Comparison of ENCODE assay signal across 5 mouse cellular contexts in genomic region chr2:29529788-29530187, GRCm38 (mm10).
DNase-seq lines count a peak whose midpoint lies in the region; ATAC-seq and TF ChIP-seq lines count a peak whose summit lies in the region.
"Not testable (repeated sequence)": the region's sequence is repeated elsewhere in the genome, so short reads cannot be mapped to it uniquely, and the experiment has no call there.

No protein-coding gene starts in this region.

- H3K4me3 ChIP-seq in C2C12 (ENCODE audit: insufficient read depth, poor library complexity, severe bottlenecking); heart, postnatal 0 days (ENCODE audit: low read depth, low read length); myocyte: not testable (repeated sequence)

- H3K9me3 ChIP-seq in heart, postnatal 0 days (replicated peaks; ENCODE audit: control insufficient read depth, low read length) = not testable (repeated sequence)

- not testable (repeated sequence) for H3K36me3 ChIP-seq in C2C12 (ENCODE audit: control insufficient read depth, insufficient read depth); heart, postnatal 0 days (replicated peaks; ENCODE audit: control insufficient read depth, insufficient read depth, low read length); myocyte (ENCODE audit: control insufficient read depth, insufficient read depth)

- 100% methylated on average over 2 of the region's 2 CpGs for WGBS in heart, postnatal 0 days

- TF ChIP-seq CTCF in C2C12 (IDR thresholded peaks at IDR 0.05; ENCODE audit: control insufficient read depth, insufficient read depth, insufficient read length); heart, postnatal 0 days (IDR thresholded peaks at IDR 0.05; ENCODE audit: low read depth): not testable (repeated sequence)

- not testable (repeated sequence) for H3K79me3 ChIP-seq in C2C12 (ENCODE audit: low read depth)

- peaks cover 13% of the 10 kb centered on the region for H3K4me1 ChIP-seq in heart, postnatal 0 days (ENCODE audit: control insufficient read depth, insufficient read depth)

- H3K27me3 ChIP-seq in C2C12 (ENCODE audit: control insufficient read depth, insufficient read depth, insufficient read length); heart, postnatal 0 days (ENCODE audit: control insufficient read depth, insufficient read depth, low read length); myocyte (ENCODE audit: control insufficient read depth, insufficient read depth, insufficient read length): not testable (repeated sequence)

- ATAC-seq in heart, postnatal 0 days (ENCODE audit: insufficient read depth, low read depth) = not testable (repeated sequence)

- H3K4me2 ChIP-seq in heart, postnatal 0 days (ENCODE audit: low read depth, low read length) = not testable (repeated sequence)
- peak overlapping the region; percentile 16 for H3K4me2 ChIP-seq in myocyte (ENCODE audit: low read depth)

- H3K27ac ChIP-seq in heart, postnatal 0 days (ENCODE audit: low read depth) = not testable (repeated sequence)

- not testable (repeated sequence) for TF ChIP-seq EP300 in heart, postnatal 0 days (IDR thresholded peaks at IDR 0.05; ENCODE audit: low read depth)

- H3K9ac ChIP-seq in heart, postnatal 0 days (replicated peaks; ENCODE audit: low read depth, low read length) = not testable (repeated sequence)

- not testable (repeated sequence) for TF ChIP-seq POLR2A in myocyte (IDR thresholded peaks at IDR 0.05; ENCODE audit: insufficient read length, low read depth)

- not testable (repeated sequence) for H3ac ChIP-seq in C2C12 (ENCODE audit: control insufficient read depth, insufficient read length, low read depth); myocyte (ENCODE audit: control insufficient read depth, insufficient read length)

- H3K79me2 ChIP-seq in C2C12 (ENCODE audit: control insufficient read depth, insufficient read depth); myocyte (ENCODE audit: control insufficient read depth, insufficient read depth): not testable (repeated sequence)

- DNase-seq in 3T3-L1 (ENCODE audit: low read depth, low spot score) = peak; percentile 83
- DNase-seq in adipocyte (ENCODE audit: low spot score) = peak; percentile 12
- DNase-seq in heart, postnatal 0 days (ENCODE audit: low spot score) = peak; percentile 3

TF ChIP-seq in C2C12, 6 proteins besides CTCF, POLR2A, EP300 and RAD21:
- TF ChIP-seq FOSL1 (IDR thresholded peaks at IDR 0.05; ENCODE audit: insufficient read depth, low read length, poor library complexity, severe bottlenecking) (peak; percentile 24), MAX (IDR thresholded peaks at IDR 0.05) (peak; percentile 20)

Comparison
In these comparisons a context has a peak if more than half of its experiments do, and no peak if none do; other contexts are left out.
1. DNase-seq: peak in every context shown above with its lines; median percentile 83 in 3T3-L1; 12 in adipocyte; 3 in heart, postnatal 0 days.